8 mouse cellular contexts compared by ENCODE assay signal in genomic region chr4:126554462-126554861, GRCm38 (mm10). TPM values are rescaled to one million over a fixed set of nuclear protein-coding genes. Genes with fewer than 3 reads are reported as not detected.
DNase-seq lines count a peak whose midpoint lies in the region; ATAC-seq and TF ChIP-seq lines count a peak whose summit lies in the region.

No protein-coding gene starts in this region.

- ATAC-seq in heart, postnatal 0 days (ENCODE audit: insufficient read depth, low read depth) = no peak
- no peak for ATAC-seq in Patski

- peaks cover 6% of the 10 kb centered on the region; the same call in 1 of the 2 replicates for H3K4me1 ChIP-seq in heart, postnatal 0 days (ENCODE audit: control insufficient read depth, insufficient read depth)
- peaks cover 7% of the 10 kb centered on the region; the same call in 1 of the 2 replicates for H3K4me1 ChIP-seq in heart, embryonic 10.5 days

- TF ChIP-seq EP300 in heart, postnatal 0 days (IDR thresholded peaks at IDR 0.05; ENCODE audit: low read depth) = no peak

- in situ Hi-C loops in Patski (cut with MboI; ENCODE audit: low pct_unique_long_range_greater_than_20kb) = loop anchor here (25.0 kb wide), 1 partner anchor 683 kb away; the partner anchor contains the start of gene Smim12

- 29% methylated on average over 3 of the region's 3 CpGs for WGBS in heart, postnatal 0 days
- WGBS in heart, embryonic 10.5 days = 32% methylated on average over 3 of the region's 3 CpGs

- CTCF ChIA-PET in Patski (lab: Charles Lee) = interaction anchor here (0.7 to 2.3 kb wide), 8 partner anchors 15 to 192 kb away, joined by 3 to 9 read pairs (median 3); no protein-coding TSS in a partner anchor

- H3K4me3 ChIP-seq in heart, postnatal 0 days (ENCODE audit: low read depth, low read length) = no peak overlapping the region
- H3K4me3 ChIP-seq in heart, embryonic 10.5 days = no peak overlapping the region

- DNase-seq in heart, postnatal 0 days (ENCODE audit: low spot score) = peak; percentile 20
- no peak for DNase-seq in heart, embryonic 10.5 days (ENCODE audit: low spot score)
- DNase-seq in 416B (ENCODE audit: low read depth) (peak; percentile 84), Patski (ENCODE audit: low read depth, low spot score) (no peak)
- DNase-seq in heart, postnatal 4 days = peak; percentile 8
- DNase-seq in spleen, postnatal 4 days (ENCODE audit: low spot score in 2 of 2) = no peak
- DNase-seq in frontal cortex, postnatal 10 days (ENCODE audit: low spot score in 2 of 2) = no peak
- no peak for DNase-seq in urinary bladder, adult 2 months (ENCODE audit: low spot score)

- POLR2A ChIA-PET in Patski (lab: Charles Lee) = interaction anchor here (0.6 kb wide), 1 partner anchor 290 kb away, joined by 3 read pairs; no protein-coding TSS in a partner anchor

- H3K9me3 ChIP-seq in heart, postnatal 0 days (replicated peaks; ENCODE audit: control insufficient read depth, low read length) = no peaks in the 10 kb centered on the region
- H3K9me3 ChIP-seq in heart, embryonic 10.5 days = no peaks in the 10 kb centered on the region

- no peak overlapping the region for H3K4me2 ChIP-seq in heart, postnatal 0 days (ENCODE audit: low read depth, low read length)

- no peaks in the 10 kb centered on the region for H3K36me3 ChIP-seq in heart, postnatal 0 days (replicated peaks; ENCODE audit: control insufficient read depth, insufficient read depth, low read length)
- no peaks in the 10 kb centered on the region for H3K36me3 ChIP-seq in heart, embryonic 10.5 days

- peak; percentile 55 for TF ChIP-seq CTCF in heart, postnatal 0 days (IDR thresholded peaks at IDR 0.05; ENCODE audit: low read depth)
- TF ChIP-seq CTCF in Patski (IDR thresholded peaks at IDR 0.05) = peak; percentile 37

- no peak overlapping the region for H3K27ac ChIP-seq in heart, postnatal 0 days (ENCODE audit: low read depth)
- no peak overlapping the region for H3K27ac ChIP-seq in heart, embryonic 10.5 days

- H3K9ac ChIP-seq in heart, postnatal 0 days (replicated peaks; ENCODE audit: low read depth, low read length) = no peak overlapping the region

- H3K27me3 ChIP-seq in heart, postnatal 0 days (ENCODE audit: control insufficient read depth, insufficient read depth, low read length) = no peaks in the 10 kb centered on the region
- H3K27me3 ChIP-seq in heart, embryonic 10.5 days (ENCODE audit: insufficient read depth, poor library complexity, severe bottlenecking) = no peaks in the 10 kb centered on the region
- no peaks in the 10 kb centered on the region for H3K27me3 ChIP-seq in Patski

RNA-seq across cellular contexts. Expression of gene Clspn, which starts 2.3 kb away (rescaled TPM):
- total RNA-seq in heart, postnatal 0 days (2014; rRNA removed; ENCODE audit: low replicate concordance) = 6.9 and 12.9 TPM in 2 replicates
- polyA plus RNA-seq in heart, postnatal 0 days (2015; fragmentation: Nextera tagmentation; extraction: Ambion mirVana) = 6.0 and 7.0 TPM in 2 replicates
- 28.8 and 34.0 TPM in 2 replicates for polyA plus RNA-seq in heart, embryonic 10.5 days (2016; fragmentation: Nextera tagmentation; extraction: Ambion mirVana)
- polyA plus RNA-seq in Patski (2021) = 9.1 TPM
- total RNA-seq in heart, postnatal 4 days (2021) = 10 to 100 TPM; 18.3 to 21.7 TPM
- polyA plus RNA-seq in urinary bladder, adult 2 months (2012; rRNA removed) = 0.74 and 0.81 TPM in 2 replicates

RNA-seq across cellular contexts. Expression of gene Ago4, which starts 21.2 kb away (rescaled TPM):
- 0.31 and 1.5 TPM in 2 replicates for total RNA-seq in heart, postnatal 0 days (2014; rRNA removed; ENCODE audit: low replicate concordance)
- 0.92 and 0.93 TPM in 2 replicates for polyA plus RNA-seq in heart, postnatal 0 days (2015; fragmentation: Nextera tagmentation; extraction: Ambion mirVana)
- polyA plus RNA-seq in heart, embryonic 10.5 days (2016; fragmentation: Nextera tagmentation; extraction: Ambion mirVana) = 0.64 and 0.65 TPM in 2 replicates
- polyA plus RNA-seq in Patski (2021) = 1.6 TPM
- 1 to 10 TPM; 3.5 to 3.8 TPM for total RNA-seq in heart, postnatal 4 days (2021)
- 4.8 and 5.3 TPM in 2 replicates for polyA plus RNA-seq in urinary bladder, adult 2 months (2012; rRNA removed)

RNA-seq across cellular contexts. Expression of gene 5730409E04Rik, which starts 55.2 kb away (rescaled TPM):
- 3.4 and 5.8 TPM in 2 replicates for total RNA-seq in heart, postnatal 0 days (2014; rRNA removed; ENCODE audit: low replicate concordance)
- polyA plus RNA-seq in heart, postnatal 0 days (2015; fragmentation: Nextera tagmentation; extraction: Ambion mirVana) = 2.8 and 3.1 TPM in 2 replicates
- 1.1 and 1.6 TPM in 2 replicates for polyA plus RNA-seq in heart, embryonic 10.5 days (2016; fragmentation: Nextera tagmentation; extraction: Ambion mirVana)
- polyA plus RNA-seq in Patski (2021) = 10.7 TPM
- total RNA-seq in heart, postnatal 4 days (2021) = 1 to 10 TPM; 6.1 to 6.6 TPM
- polyA plus RNA-seq in urinary bladder, adult 2 months (2012; rRNA removed) = 20.7 and 26.9 TPM in 2 replicates

Comparison
In these comparisons a context has a peak if more than half of its experiments do, and no peak if none do; other contexts are left out.
1. DNase-seq: peak in heart, postnatal 0 days (single experiment), 416B (single experiment) and heart, postnatal 4 days (single experiment); none in heart, embryonic 10.5 days (single experiment), Patski (single experiment), spleen, postnatal 4 days (0 of 2), frontal cortex, postnatal 10 days (0 of 2) and urinary bladder, adult 2 months (single experiment).